Comparison of ENCODE assay signal across 16 mouse cellular contexts in the genomic region with DNA sequence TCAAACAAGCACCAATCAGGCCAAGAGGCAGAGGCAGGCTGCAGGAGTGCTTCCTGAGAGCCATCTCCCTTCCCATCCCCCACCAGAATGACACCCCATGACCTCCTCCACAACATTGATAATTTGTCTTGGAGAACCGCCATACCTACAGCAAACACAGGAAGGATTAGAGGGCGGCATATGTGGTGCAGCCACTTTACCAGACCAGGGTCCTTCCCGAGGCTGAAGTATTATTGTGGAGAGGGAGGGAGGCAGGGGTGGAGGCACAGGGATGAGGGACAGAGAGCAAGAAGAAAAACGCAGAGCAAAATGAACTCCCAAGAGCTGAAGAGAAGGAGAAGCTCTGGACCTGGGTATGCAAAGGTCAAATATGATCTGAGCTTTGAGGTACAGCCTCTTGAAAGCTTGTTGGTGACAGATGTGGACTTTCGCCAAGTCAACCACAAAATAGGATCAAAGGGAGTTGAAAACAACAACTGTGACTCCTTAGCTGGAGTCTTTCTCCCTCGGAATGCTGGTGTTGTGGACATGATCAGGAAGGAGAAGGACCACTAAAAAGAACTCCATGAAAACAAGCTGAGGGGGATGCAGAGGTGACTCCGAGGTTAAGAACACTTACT. TPM values are rescaled to one million over a fixed set of nuclear protein-coding genes. Genes with fewer than 3 reads are reported as not detected.
DNase-seq lines count a peak whose midpoint lies in the region; ATAC-seq and TF ChIP-seq lines count a peak whose summit lies in the region.
"Had no signal": no experiment of that assay in that cellular context is flagged by ENCODE, and none has a peak within 500 bp of the region (broad histone marks: within the 10 kb centered on the region; RNA-seq: fewer than 3 reads in every experiment).

No protein-coding gene starts in this region.

- no peak for TF ChIP-seq POLR2A in myocyte (IDR thresholded peaks at IDR 0.05; ENCODE audit: insufficient read length, low read depth)

- no peaks in the 10 kb centered on the region for H3K79me2 ChIP-seq in myocyte (ENCODE audit: control insufficient read depth, insufficient read depth)

- no peaks in the 10 kb centered on the region for H3K36me3 ChIP-seq in forebrain, embryonic 15.5 days
- H3K36me3 ChIP-seq in forebrain, embryonic 16.5 days (ENCODE audit: control insufficient read depth, insufficient read depth): no peaks in the 10 kb centered on the region
- H3K36me3 ChIP-seq in midbrain, embryonic 10.5 days: no peaks in the 10 kb centered on the region
- no peaks in the 10 kb centered on the region for H3K36me3 ChIP-seq in midbrain, postnatal 0 days (ENCODE audit: insufficient read depth, low read length)
- no peaks in the 10 kb centered on the region for H3K36me3 ChIP-seq in hindbrain, embryonic 13.5 days
- H3K36me3 ChIP-seq in myocyte (ENCODE audit: control insufficient read depth, insufficient read depth): no peaks in the 10 kb centered on the region
- H3K36me3 ChIP-seq in limb, embryonic 10.5 days: no peaks in the 10 kb centered on the region
- H3K36me3 ChIP-seq: embryonic facial prominence, embryonic 15.5 days had no signal

- no peak for DNase-seq in midbrain, embryonic 10.5 days (ENCODE audit: low spot score)
- DNase-seq in midbrain, postnatal 0 days (ENCODE audit: low spot score): no peak
- DNase-seq in limb, embryonic 10.5 days (ENCODE audit: low spot score): no peak
- DNase-seq: heart, adult 11 months; kidney, adult 9 months; lung, adult 2 months; right cerebral cortex, adult 18-20 months; thymus, adult 18-20 months had no signal

- no peaks in the 10 kb centered on the region for H3K27me3 ChIP-seq in forebrain, embryonic 15.5 days
- no peaks in the 10 kb centered on the region for H3K27me3 ChIP-seq in forebrain, embryonic 16.5 days (replicated peaks; ENCODE audit: control insufficient read depth, insufficient read depth, low read length)
- H3K27me3 ChIP-seq in midbrain, embryonic 10.5 days (ENCODE audit: low read depth, poor library complexity, severe bottlenecking): no peaks in the 10 kb centered on the region; the same call in none of the 2 replicates
- no peaks in the 10 kb centered on the region for H3K27me3 ChIP-seq in midbrain, postnatal 0 days (ENCODE audit: insufficient read depth, low read length)
- H3K27me3 ChIP-seq in hindbrain, embryonic 13.5 days: no peaks in the 10 kb centered on the region
- no peaks in the 10 kb centered on the region for H3K27me3 ChIP-seq in myocyte (ENCODE audit: control insufficient read depth, insufficient read depth, insufficient read length)
- no peaks in the 10 kb centered on the region for H3K27me3 ChIP-seq in limb, embryonic 10.5 days (ENCODE audit: low read depth, poor library complexity, severe bottlenecking)
- H3K27me3 ChIP-seq: embryonic facial prominence, embryonic 15.5 days had no signal

- H3K4me2 ChIP-seq in forebrain, embryonic 15.5 days (replicated peaks): no peak overlapping the region
- H3K4me2 ChIP-seq in forebrain, embryonic 16.5 days (ENCODE audit: low read length): no peak overlapping the region
- no peak overlapping the region for H3K4me2 ChIP-seq in midbrain, postnatal 0 days (ENCODE audit: low read depth, low read length, poor library complexity, severe bottlenecking)
- H3K4me2 ChIP-seq in hindbrain, embryonic 13.5 days: no peak overlapping the region
- H3K4me2 ChIP-seq in myocyte (ENCODE audit: low read depth): peak overlapping the region; percentile 43
- H3K4me2 ChIP-seq: embryonic facial prominence, embryonic 15.5 days had no signal

- TF ChIP-seq CTCF in midbrain, postnatal 0 days (IDR thresholded peaks at IDR 0.05): no peak

- no peak for ATAC-seq in forebrain, embryonic 15.5 days (replicated peaks)
- ATAC-seq in forebrain, embryonic 16.5 days: no peak; the same call in 1 of the 2 replicates
- no peak for ATAC-seq in midbrain, postnatal 0 days (ENCODE audit: low FRiP score)
- ATAC-seq in hindbrain, embryonic 13.5 days (ENCODE audit: low FRiP score): no peak
- no peak for ATAC-seq in inflammation-experienced regulatory T-cells, adult 6 months

- H3K4me3 ChIP-seq in forebrain, embryonic 15.5 days: no peak overlapping the region
- H3K4me3 ChIP-seq in forebrain, embryonic 16.5 days (replicated peaks; ENCODE audit: low read length): no peak overlapping the region
- H3K4me3 ChIP-seq in midbrain, embryonic 10.5 days: no peak overlapping the region
- no peak overlapping the region for H3K4me3 ChIP-seq in midbrain, postnatal 0 days (ENCODE audit: low read depth, low read length)
- no peak overlapping the region for H3K4me3 ChIP-seq in hindbrain, embryonic 13.5 days
- no peak overlapping the region for H3K4me3 ChIP-seq in myocyte
- no peak overlapping the region for H3K4me3 ChIP-seq in limb, embryonic 10.5 days
- H3K4me3 ChIP-seq: embryonic facial prominence, embryonic 15.5 days had no signal

- 54% methylated on average over 7 of the region's 7 CpGs for WGBS in forebrain, embryonic 15.5 days
- WGBS in forebrain, embryonic 16.5 days: 49% methylated on average over 7 of the region's 7 CpGs
- WGBS in midbrain, embryonic 10.5 days: 68% methylated on average over 7 of the region's 7 CpGs
- 60% methylated on average over 7 of the region's 7 CpGs for WGBS in midbrain, postnatal 0 days
- WGBS in hindbrain, embryonic 13.5 days: 47% methylated on average over 7 of the region's 7 CpGs
- WGBS in limb, embryonic 10.5 days: 46% methylated on average over 7 of the region's 7 CpGs

- H3K4me1 ChIP-seq in forebrain, embryonic 15.5 days: peaks cover 19% of the 10 kb centered on the region
- H3K4me1 ChIP-seq in forebrain, embryonic 16.5 days (replicated peaks; ENCODE audit: control insufficient read depth, insufficient read depth, low read length): peaks cover 13% of the 10 kb centered on the region
- H3K4me1 ChIP-seq in midbrain, embryonic 10.5 days: peaks cover 26% of the 10 kb centered on the region
- H3K4me1 ChIP-seq in midbrain, postnatal 0 days (ENCODE audit: insufficient read depth, low read length): no peaks in the 10 kb centered on the region
- H3K4me1 ChIP-seq in hindbrain, embryonic 13.5 days (replicated peaks): peaks cover 15% of the 10 kb centered on the region
- peaks cover 20% of the 10 kb centered on the region for H3K4me1 ChIP-seq in limb, embryonic 10.5 days

- no peak overlapping the region for H3K9ac ChIP-seq in forebrain, embryonic 15.5 days (replicated peaks)
- no peak overlapping the region for H3K9ac ChIP-seq in forebrain, embryonic 16.5 days (replicated peaks; ENCODE audit: low read depth, low read length)
- H3K9ac ChIP-seq in midbrain, postnatal 0 days (replicated peaks; ENCODE audit: low read length, poor library complexity, severe bottlenecking): no peak overlapping the region
- H3K9ac ChIP-seq in hindbrain, embryonic 13.5 days: no peak overlapping the region
- H3K9ac ChIP-seq: embryonic facial prominence, embryonic 15.5 days had no signal

- no peaks in the 10 kb centered on the region for H3K9me3 ChIP-seq in forebrain, embryonic 15.5 days
- H3K9me3 ChIP-seq in forebrain, embryonic 16.5 days (ENCODE audit: control insufficient read depth, low read length): no peaks in the 10 kb centered on the region
- no peaks in the 10 kb centered on the region for H3K9me3 ChIP-seq in midbrain, embryonic 10.5 days (replicated peaks)
- H3K9me3 ChIP-seq in midbrain, postnatal 0 days (ENCODE audit: low read length): no peaks in the 10 kb centered on the region
- H3K9me3 ChIP-seq in hindbrain, embryonic 13.5 days: no peaks in the 10 kb centered on the region
- H3K9me3 ChIP-seq in limb, embryonic 10.5 days (replicated peaks): no peaks in the 10 kb centered on the region
- H3K9me3 ChIP-seq: embryonic facial prominence, embryonic 15.5 days had no signal

- H3ac ChIP-seq in myocyte (ENCODE audit: control insufficient read depth, insufficient read length): no peak overlapping the region

- H3K27ac ChIP-seq in forebrain, embryonic 15.5 days (replicated peaks): peak overlapping the region; percentile 60
- H3K27ac ChIP-seq in forebrain, embryonic 16.5 days (ENCODE audit: low read length): no peak overlapping the region; the same call in 1 of the 2 replicates
- peak overlapping the region; percentile 50 for H3K27ac ChIP-seq in midbrain, embryonic 10.5 days (replicated peaks)
- H3K27ac ChIP-seq in midbrain, postnatal 0 days (ENCODE audit: low read depth, low read length): no peak overlapping the region
- peak overlapping the region; percentile 60 for H3K27ac ChIP-seq in hindbrain, embryonic 13.5 days
- no peak overlapping the region for H3K27ac ChIP-seq in limb, embryonic 10.5 days
- H3K27ac ChIP-seq: embryonic facial prominence, embryonic 15.5 days had no signal

TF ChIP-seq in myocyte, 11 proteins besides CTCF, POLR2A, EP300 and RAD21:
- peak in 1 of 3 experiments; percentile 8 for TF ChIP-seq MYOG (IDR thresholded peaks at IDR 0.05; ENCODE audit: control insufficient read depth in 1 of 3, insufficient read depth in 1 of 3, insufficient read length in 2 of 3, low read depth in 2 of 3)
- TF ChIP-seq TCF12 (IDR thresholded peaks at IDR 0.05; ENCODE audit: insufficient read depth, poor library complexity, severe bottlenecking): peak; percentile 3
- TF ChIP-seq POLR2AphosphoS2 (IDR thresholded peaks at IDR 0.05; ENCODE audit: insufficient read length, low read depth): no peak
- TF ChIP-seq E2F4 (IDR thresholded peaks at IDR 0.05; ENCODE audit: insufficient read depth): no peak
TF ChIP-seq in myocyte: peak in this region for 2.

RNA-seq across cellular contexts. Expression of gene Sox9, which starts 36.7 kb away (rescaled TPM):
- polyA plus RNA-seq in forebrain, embryonic 15.5 days (2015; fragmentation: Nextera tagmentation; extraction: Ambion mirVana): 66.6 and 70.4 TPM in 2 replicates
- polyA plus RNA-seq in forebrain, embryonic 16.5 days (2015; fragmentation: Nextera tagmentation; extraction: Ambion mirVana): 48.4 and 60.3 TPM in 2 replicates
- 61.8 and 108 TPM in 2 replicates for polyA plus RNA-seq in midbrain, embryonic 10.5 days (2016; fragmentation: Nextera tagmentation; extraction: Ambion mirVana)
- total RNA-seq in midbrain, postnatal 0 days (2014; rRNA removed): 10.4 TPM in 2 replicates
- polyA plus RNA-seq in midbrain, postnatal 0 days (2015; fragmentation: Nextera tagmentation; extraction: Ambion mirVana): 35.4 and 36.5 TPM in 2 replicates
- 54.7 and 66.4 TPM in 2 replicates for polyA plus RNA-seq in hindbrain, embryonic 13.5 days (2015; fragmentation: Nextera tagmentation; extraction: Ambion mirVana)
- polyA plus RNA-seq in myocyte (2012; fragmentation: generic; extraction: Trizol): 17.9 TPM
- 85.1 and 169 TPM in 2 replicates for polyA plus RNA-seq in limb, embryonic 10.5 days (2016; fragmentation: Nextera tagmentation; extraction: Ambion mirVana)
- not detected for polyA plus RNA-seq in inflammation-experienced regulatory T-cells, adult 6 months (2017; shearing (Covaris generic))
- total RNA-seq: common myeloid progenitor, adult 5-6 weeks; megakaryocyte progenitor cell, adult 5-6 weeks had no signal

Comparison
In these comparisons a context has a peak if more than half of its experiments do, and no peak if none do; other contexts are left out.
1. H3K27ac ChIP-seq: peak in forebrain, embryonic 15.5 days (single experiment), midbrain, embryonic 10.5 days (single experiment) and hindbrain, embryonic 13.5 days (single experiment); none in forebrain, embryonic 16.5 days (single experiment), midbrain, postnatal 0 days (single experiment) and limb, embryonic 10.5 days (single experiment).
2. RNA of gene Sox9, which starts 36.7 kb away (polyA plus RNA-seq): 85.1 to 169 TPM in limb, embryonic 10.5 days, 66.6 to 70.4 TPM in forebrain, embryonic 15.5 days, 54.7 to 66.4 TPM in hindbrain, embryonic 13.5 days, 61.8 to 108 TPM in midbrain, embryonic 10.5 days, 48.4 to 60.3 TPM in forebrain, embryonic 16.5 days, 35.4 to 36.5 TPM in midbrain, postnatal 0 days and 17.9 TPM in myocyte (single experiment); not detected in inflammation-experienced regulatory T-cells, adult 6 months; every median in the first group is over 10 times any median in the second.